Mouse (Mus musculus) spleen, postnatal 0 days (tissue): ENCODE results near the gene Izumo3. TPM values are rescaled to one million over a fixed set of nuclear protein-coding genes. Genes with fewer than 3 reads are reported as not detected.

Experiments
- polyA plus RNA-seq: library from polyadenylated mRNA; unstranded; fragments of >200 nt; fragmentation: Nextera tagmentation; extraction: Ambion mirVana; gene quantifications from 2 replicates; pipeline ENCODE4 v1.2.1, GENCODE M21; 2015

The Izumo3 gene
- not detected in 2 replicates for polyA plus RNA-seq

GRCm38 (mm10) chr4:92147134-92147533, at the start of gene Izumo3:
Gene Izumo3, minus strand, starts transcription at chr4:92147234.

DNA sequence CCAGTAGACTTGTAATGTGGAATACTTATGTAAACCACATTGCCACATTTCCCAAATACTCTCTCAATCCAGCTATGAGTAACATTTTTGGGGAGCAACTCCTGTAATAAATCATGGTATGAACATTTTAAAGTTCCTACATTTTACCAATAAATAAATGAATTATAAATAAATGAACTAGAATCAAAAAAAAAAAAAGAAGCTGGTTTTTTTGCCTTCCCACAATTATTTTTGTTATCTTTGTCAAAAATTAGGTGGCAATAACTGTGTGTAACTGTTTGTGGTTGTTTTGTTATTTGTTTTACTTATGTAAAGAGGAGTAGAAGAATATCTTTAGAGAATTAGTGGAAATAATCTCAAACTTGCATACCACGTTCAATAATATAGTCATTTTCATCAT, 44.6 kb upstream of the Izumo3 start, which contains the start of gene Gm12666:
Gene Gm12666 (minus strand): TSS at position 101 of the 400 bp plus-strand sequence.

Other genes with a start within 250 kb of the Izumo3 start
- not detected in 2 replicates for gene Gm12666, start 44.5 kb upstream of the Izumo3 start, polyA plus RNA-seq